Comparison of ENCODE assay signal across 14 mouse cellular contexts in genomic region chr4:57046160-57046571, GRCm38 (mm10). TPM values are rescaled to one million over a fixed set of nuclear protein-coding genes. Genes with fewer than 3 reads are reported as not detected.
A peak's percentile ranks its signal among the peaks of the same experiment; 100 is the strongest.
DNase-seq lines count a peak whose midpoint lies in the region; ATAC-seq lines count a peak whose summit lies in the region.
"Had no signal": no experiment of that assay in that cellular context is flagged by ENCODE, and none has a peak within 500 bp of the region (broad histone marks: within the 10 kb centered on the region; RNA-seq: fewer than 3 reads in every experiment).

No protein-coding gene starts in this region.

- H3K36me3 ChIP-seq in hindbrain, embryonic 16.5 days (ENCODE audit: control insufficient read depth, insufficient read depth, low read length): no peaks in the 10 kb centered on the region
- H3K36me3 ChIP-seq: heart, embryonic 12.5 days; midbrain, embryonic 12.5 days had no signal

- H3K4me2 ChIP-seq in hindbrain, embryonic 16.5 days (ENCODE audit: low read length): no peak overlapping the region
- H3K4me2 ChIP-seq: heart, embryonic 12.5 days; midbrain, embryonic 12.5 days had no signal

- no peaks in the 10 kb centered on the region for H3K9me3 ChIP-seq in hindbrain, embryonic 16.5 days (ENCODE audit: control insufficient read depth, low read length)
- H3K9me3 ChIP-seq: midbrain, embryonic 12.5 days had no signal

- WGBS in hindbrain, embryonic 16.5 days: 37% methylated on average over 9 of the region's 9 CpGs

- H3K4me3 ChIP-seq in hindbrain, embryonic 16.5 days (ENCODE audit: low read length): no peak overlapping the region
- H3K4me3 ChIP-seq: heart, embryonic 12.5 days; left cerebral cortex, adult 2 months; midbrain, embryonic 12.5 days had no signal

- H3K4me1 ChIP-seq in hindbrain, embryonic 16.5 days (ENCODE audit: control insufficient read depth, insufficient read depth, low read depth, low read length): peaks cover 8% of the 10 kb centered on the region; the same call in 1 of the 2 replicates

- H3K27me3 ChIP-seq in hindbrain, embryonic 16.5 days (replicated peaks; ENCODE audit: control insufficient read depth, insufficient read depth, low read length): no peaks in the 10 kb centered on the region
- H3K27me3 ChIP-seq: heart, embryonic 12.5 days; midbrain, embryonic 12.5 days had no signal

- H3K27ac ChIP-seq in hindbrain, embryonic 16.5 days (ENCODE audit: low read depth, low read length): no peak overlapping the region
- H3K27ac ChIP-seq: left cerebral cortex, adult 2 months; midbrain, embryonic 12.5 days had no signal

- peak; percentile 25 for DNase-seq in kidney, postnatal 10 days
- DNase-seq in kidney, adult 18-20 months: no peak
- peak; percentile 57 for DNase-seq in testis, postnatal 10 days (ENCODE audit: low spot score)
- no peak for DNase-seq in testis, postnatal 14 days (ENCODE audit: low spot score)
- DNase-seq in urinary bladder, postnatal 4 days (ENCODE audit: low spot score in 2 of 2): no peak
- no peak for DNase-seq in adrenal gland, adult 8-10 months
- DNase-seq: lung, adult 2 months; thymus, adult 18-20 months had no signal

- no peak overlapping the region for H3K9ac ChIP-seq in hindbrain, embryonic 16.5 days (ENCODE audit: low read depth, low read length)
- H3K9ac ChIP-seq: heart, embryonic 12.5 days; midbrain, embryonic 12.5 days had no signal

- peak; percentile 74 for ATAC-seq in hindbrain, embryonic 16.5 days
- ATAC-seq: intestine, postnatal 0 days had no signal

RNA-seq across cellular contexts. Expression of gene Frrs1l, which starts 56.0 kb away (rescaled TPM):
- polyA plus RNA-seq in hindbrain, embryonic 16.5 days (2015; fragmentation: Nextera tagmentation; extraction: Ambion mirVana): 20.7 and 24.0 TPM in 2 replicates
- total RNA-seq in adrenal gland, adult 8-10 months (2022): 1 to 10 TPM; 1.0 to 1.6 (median 1.2) TPM
- total RNA-seq: common myeloid progenitor, adult 5-6 weeks had no signal

Comparison
In these comparisons a context has a peak if more than half of its experiments do, and no peak if none do; other contexts are left out.
1. DNase-seq: peak in kidney, postnatal 10 days (single experiment) and testis, postnatal 10 days (single experiment); none in kidney, adult 18-20 months (single experiment), testis, postnatal 14 days (single experiment), urinary bladder, postnatal 4 days (0 of 2) and adrenal gland, adult 8-10 months (single experiment).